Mouse (Mus musculus) hindbrain, embryonic 15.5 days (tissue): ENCODE results near the gene Zmynd8. TPM values are rescaled to one million over a fixed set of nuclear protein-coding genes. Genes with fewer than 3 reads are reported as not detected.

Source experiments
- ATAC-seq: fragments of 200-750 bp; cut with Nextera tagmentation; 2 replicates; pipeline ENCODE4 v1.8.0; 2017; ENCODE audit warnings: low read depth, moderate number of reproducible peaks, moderate TSS enrichment; ENCODE audit not compliant: low FRiP score
- H3K27ac ChIP-seq: fragments of 300-500 bp; sonication (generic); replicated peaks from 2 replicates; pipeline ENCODE4 v1.5.1; 2015; ENCODE audit warnings: mild to moderate bottlenecking, inconsistent platforms
- H3K27me3 ChIP-seq: fragments of 300-500 bp; sonication (generic); 2 replicates; pipeline ENCODE4 v1.6.1; 2015; ENCODE audit warnings: control low read depth, inconsistent platforms
- H3K36me3 ChIP-seq: fragments of 300-500 bp; sonication (generic); 2 replicates; pipeline ENCODE4 v1.6.1; 2015; ENCODE audit warnings: control low read depth, inconsistent platforms
- H3K4me1 ChIP-seq: fragments of 300-500 bp; sonication (generic); replicated peaks from 2 replicates; pipeline ENCODE4 v1.6.1; 2015; ENCODE audit warnings: control low read depth, inconsistent platforms
- H3K4me2 ChIP-seq: fragments of 300-500 bp; sonication (generic); 2 replicates; pipeline ENCODE4 v1.6.1; 2015; ENCODE audit warnings: moderate library complexity, mild to moderate bottlenecking, inconsistent platforms
- H3K4me3 ChIP-seq: fragments of 300-500 bp; sonication (generic); 2 replicates; pipeline ENCODE4 v1.5.1; 2015; ENCODE audit warnings: mild to moderate bottlenecking, inconsistent platforms
- H3K9ac ChIP-seq: fragments of 300-500 bp; sonication (generic); 2 replicates; pipeline ENCODE4 v1.6.1; 2015; ENCODE audit warnings: inconsistent platforms
- H3K9me3 ChIP-seq: fragments of 300-500 bp; sonication (generic); 2 replicates; pipeline ENCODE4 v1.6.1; 2016; ENCODE audit warnings: control low read depth, inconsistent platforms
- WGBS: fragments of 180-500 bp; shearing (Covaris S2); methylation state at CpG from one replicate; pipeline ENCODE4 v1.1.7; 2015; 5-methylcytosine and 5-hydroxymethylcytosine counted together
- polyA plus RNA-seq: library from polyadenylated mRNA; unstranded; fragments of >200 nt; fragmentation: Nextera tagmentation; extraction: Ambion mirVana; gene quantifications from 2 replicates; pipeline ENCODE4 v1.2.1, GENCODE M21; 2015

Zmynd8 gene
- polyA plus RNA-seq, 1 experiment from 2014 or later = 71.8 TPM

DNA sequence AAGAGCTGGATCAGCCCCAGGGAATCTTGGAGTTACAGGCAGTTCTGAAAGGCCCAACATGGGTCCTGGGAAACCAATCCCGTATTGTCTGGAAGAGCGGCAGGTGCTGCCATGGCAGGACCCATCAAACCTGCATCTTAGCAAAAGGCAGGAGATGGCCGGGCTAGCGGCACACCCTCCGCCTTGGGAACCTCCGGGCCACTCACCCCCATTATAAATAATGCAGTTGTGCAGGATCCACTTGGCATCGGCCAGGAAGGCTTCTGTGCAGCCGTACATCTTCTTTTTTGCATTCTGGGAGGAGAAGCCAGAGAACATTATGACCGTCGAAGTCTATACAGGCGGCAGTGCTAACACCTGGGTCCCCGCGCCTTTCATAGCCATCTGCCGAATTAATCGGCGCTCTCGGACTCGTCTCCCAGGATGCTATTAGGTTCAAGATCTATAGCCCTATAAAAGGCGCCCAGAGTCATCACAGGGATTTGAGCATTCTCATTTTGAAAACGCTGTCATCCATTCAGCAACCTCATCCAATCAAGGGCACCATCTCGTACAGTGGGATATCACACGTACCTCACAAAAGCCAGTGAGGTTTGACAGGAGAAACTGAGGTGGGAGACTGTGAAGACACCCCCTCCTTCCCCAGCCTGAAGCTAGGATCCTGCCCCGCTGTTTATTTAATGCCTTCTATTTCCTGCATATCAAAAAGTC, 60.1 kb downstream of the Zmynd8 start:
- Histone ChIP-seq H3K27ac (peak overlapping the region; percentile 62), H3K4me2 (no peak overlapping the region), H3K9me3 (no peaks in the 10 kb centered on the region), H3K9ac (no peak overlapping the region), H3K36me3 (peaks cover 52% of the 10 kb centered on the region), H3K4me1 (peaks cover 21% of the 10 kb centered on the region), H3K27me3 (no peaks in the 10 kb centered on the region), H3K4me3 (no peak overlapping the region)
- WGBS = 46% methylated on average over 23 of the region's 23 CpGs
- ATAC-seq = no peak

DNA sequence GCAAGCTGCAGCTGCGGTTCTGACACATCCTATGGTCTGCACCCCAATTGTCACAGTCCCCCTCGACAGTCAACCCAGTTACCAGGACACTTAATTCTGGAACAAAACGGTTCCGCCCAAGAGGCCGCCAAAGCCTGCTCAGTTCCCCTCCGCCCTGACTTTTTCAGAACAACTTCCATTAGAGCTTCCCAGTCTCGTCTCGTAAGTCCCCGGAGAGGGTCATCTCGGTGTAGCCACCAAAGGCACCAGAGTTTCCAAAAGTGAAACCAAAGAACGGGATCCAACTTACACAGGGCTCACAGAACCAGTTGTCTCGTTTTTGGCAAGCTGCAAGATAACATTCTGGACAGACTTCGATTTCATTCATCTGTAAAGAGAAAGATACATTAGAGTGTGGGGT, 64.2 kb downstream of the Zmynd8 start:
- H3K4me2 ChIP-seq = no peak overlapping the region
- WGBS = 91% methylated on average over 13 of the region's 13 CpGs
- no peak overlapping the region for H3K9ac ChIP-seq
- H3K36me3 ChIP-seq = peaks cover 36% of the 10 kb centered on the region
- no peaks in the 10 kb centered on the region for H3K27me3 ChIP-seq
- no peak overlapping the region for H3K4me3 ChIP-seq
- peaks cover 20% of the 10 kb centered on the region for H3K4me1 ChIP-seq
- ATAC-seq = no peak
- no peaks in the 10 kb centered on the region for H3K9me3 ChIP-seq
- H3K27ac ChIP-seq = no peak overlapping the region

DNA sequence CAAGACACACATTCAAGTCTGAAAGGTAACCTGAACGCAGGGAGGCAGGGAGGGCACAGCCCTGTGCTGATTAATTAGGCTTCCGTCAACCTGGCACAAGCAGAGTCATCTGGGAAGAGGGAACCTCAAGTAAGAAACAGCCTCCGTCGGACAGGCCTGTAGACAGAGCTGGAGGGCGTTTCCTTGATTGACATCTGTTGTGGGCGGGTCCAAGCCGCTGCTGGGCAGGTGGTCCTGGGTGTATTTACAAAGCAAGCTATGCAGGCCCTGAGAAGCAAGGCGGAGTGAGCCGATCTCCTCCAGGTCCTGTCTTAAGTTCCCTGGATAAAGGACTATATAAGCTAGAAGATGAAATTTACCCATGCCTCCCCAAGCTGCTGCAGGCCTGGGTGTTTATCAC, 65.3 kb downstream of the Zmynd8 start:
- Histone ChIP-seq H3K27me3 (no peaks in the 10 kb centered on the region), H3K4me1 (peaks cover 8% of the 10 kb centered on the region), H3K9me3 (no peaks in the 10 kb centered on the region), H3K27ac (0 out of 2 replicates have a peak overlapping the region, but pooled peaks have one; percentile 6), H3K9ac (no peak overlapping the region), H3K4me2 (no peak overlapping the region), H3K4me3 (no peak overlapping the region), H3K36me3 (peaks cover 41% of the 10 kb centered on the region)
- WGBS = 65% methylated on average over 9 of the region's 9 CpGs
- ATAC-seq = no peak

DNA sequence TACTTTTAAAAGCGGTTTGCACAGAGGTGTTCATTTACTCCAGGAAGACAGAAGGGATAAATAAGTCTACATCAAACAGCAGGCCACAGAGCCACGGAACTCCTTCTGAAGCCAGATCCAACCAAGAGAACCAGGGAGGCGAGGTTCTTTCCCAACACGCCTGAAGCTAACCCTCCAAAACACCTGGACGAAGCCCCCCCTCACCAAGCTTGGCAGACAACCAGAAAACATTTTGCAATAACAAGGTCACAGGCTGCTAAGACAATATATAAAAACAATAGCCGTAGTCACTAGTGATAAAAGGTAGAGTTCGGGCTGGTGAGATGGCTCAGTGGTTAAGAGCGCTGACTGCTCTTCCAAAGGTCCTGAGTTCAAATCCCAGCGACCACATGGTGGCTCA, 66.1 kb downstream of the Zmynd8 start:
- Histone ChIP-seq H3K27me3 (no peaks in the 10 kb centered on the region), H3K9ac (no peak overlapping the region), H3K27ac (no peak overlapping the region), H3K4me2 (no peak overlapping the region), H3K4me1 (0 out of 2 replicates have a peak, but pooled peaks cover 4% of the 10 kb centered on the region), H3K4me3 (no peak overlapping the region), H3K9me3 (no peaks in the 10 kb centered on the region), H3K36me3 (peaks cover 47% of the 10 kb centered on the region)
- WGBS = 88% methylated on average over 9 of the region's 9 CpGs
- no peak for ATAC-seq

DNA sequence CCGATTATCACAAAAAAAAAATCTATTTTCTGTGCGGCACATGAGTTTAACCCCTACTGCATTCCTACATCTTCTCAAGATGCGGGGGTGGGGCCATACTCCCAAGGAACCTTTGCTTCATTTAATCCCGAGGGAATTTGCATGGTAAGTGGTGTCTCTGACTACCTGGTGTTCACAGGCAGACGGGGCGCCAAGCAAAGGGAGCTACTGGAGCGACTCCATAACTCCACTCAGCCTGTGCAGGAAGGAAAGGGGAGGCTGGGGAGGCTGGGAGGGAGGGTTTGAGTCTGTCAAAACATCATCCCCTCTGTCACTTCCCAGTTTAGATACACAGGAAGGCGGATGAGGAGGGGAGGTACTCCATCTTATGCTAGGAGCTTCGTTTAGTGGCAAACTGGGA, 66.5 kb downstream of the Zmynd8 start:
- no peaks in the 10 kb centered on the region for H3K27me3 ChIP-seq
- H3K27ac ChIP-seq = no peak overlapping the region; the same call in 1 of the 2 replicates
- H3K9me3 ChIP-seq = no peaks in the 10 kb centered on the region
- H3K9ac ChIP-seq = no peak overlapping the region
- 0 out of 2 replicates have a peak, but pooled peaks cover 4% of the 10 kb centered on the region for H3K4me1 ChIP-seq
- ATAC-seq = no peak
- peaks cover 48% of the 10 kb centered on the region for H3K36me3 ChIP-seq
- no peak overlapping the region for H3K4me2 ChIP-seq
- 64% methylated on average over 9 of the region's 9 CpGs for WGBS
- H3K4me3 ChIP-seq = no peak overlapping the region

DNA sequence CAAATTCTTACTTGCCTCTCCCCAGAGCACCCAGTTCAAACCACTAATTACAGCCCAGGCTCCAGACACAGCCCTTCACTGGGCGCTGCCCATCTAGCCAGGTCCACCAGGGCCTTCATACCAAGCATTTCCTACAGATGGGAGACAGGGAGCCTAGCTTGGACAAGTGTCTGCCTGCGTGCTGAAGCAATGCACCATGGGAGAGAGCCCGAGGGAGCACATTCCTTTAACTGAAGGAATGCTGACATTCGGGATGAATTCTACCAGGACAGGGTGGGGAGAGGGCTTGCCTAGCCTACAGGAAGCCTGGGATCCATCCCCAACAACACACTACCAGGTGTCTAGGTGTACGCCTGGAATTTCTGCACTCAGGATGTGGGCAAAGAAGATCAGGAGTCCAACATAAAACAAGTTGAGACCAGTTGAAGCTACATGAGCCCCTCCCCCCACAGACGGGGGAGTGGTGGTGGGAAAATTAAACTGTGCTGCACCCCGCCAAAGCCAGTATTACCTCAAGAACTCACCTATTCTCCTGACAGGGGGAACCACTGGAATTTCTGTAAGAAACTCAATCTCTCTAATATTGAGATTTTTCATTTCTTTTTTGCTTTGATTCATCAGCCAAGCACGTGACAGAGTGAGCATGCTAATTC, 67.1 kb downstream of the Zmynd8 start:
- H3K4me3 ChIP-seq = no peak overlapping the region
- H3K9ac ChIP-seq = no peak overlapping the region
- 0 out of 2 replicates have a peak, but pooled peaks cover 4% of the 10 kb centered on the region for H3K4me1 ChIP-seq
- H3K4me2 ChIP-seq = no peak overlapping the region
- 76% methylated on average over 8 of the region's 8 CpGs for WGBS
- H3K27me3 ChIP-seq = no peaks in the 10 kb centered on the region
- no peak for ATAC-seq
- H3K36me3 ChIP-seq = peaks cover 50% of the 10 kb centered on the region
- peak overlapping the region; percentile 7; the same call in 1 of the 2 replicates for H3K27ac ChIP-seq
- no peaks in the 10 kb centered on the region for H3K9me3 ChIP-seq

DNA sequence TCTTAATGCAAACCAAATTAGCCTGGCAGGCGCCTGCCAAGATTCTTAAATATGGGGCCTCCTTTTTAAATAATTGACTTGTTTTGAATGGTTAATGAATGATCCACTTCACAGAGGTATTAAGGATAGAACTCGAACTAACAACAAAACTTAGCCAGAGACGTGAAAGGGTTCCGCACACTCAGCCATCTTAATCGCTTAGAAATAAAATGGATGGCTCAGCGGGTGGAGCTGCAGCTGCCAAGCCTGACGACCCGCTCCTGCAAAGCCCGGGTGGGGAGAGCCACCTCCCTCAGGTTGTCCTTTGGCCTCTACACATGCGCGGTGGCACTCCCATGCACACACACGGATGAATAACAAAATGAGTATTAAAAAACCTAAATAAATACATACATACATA, 70.0 kb downstream of the Zmynd8 start:
- Histone ChIP-seq H3K27me3 (no peaks in the 10 kb centered on the region), H3K36me3 (peaks cover 39% of the 10 kb centered on the region), H3K9me3 (no peaks in the 10 kb centered on the region), H3K27ac (no peak overlapping the region), H3K9ac (no peak overlapping the region), H3K4me2 (no peak overlapping the region), H3K4me1 (peaks cover 15% of the 10 kb centered on the region), H3K4me3 (no peak overlapping the region)
- 61% methylated on average over 12 of the region's 12 CpGs for WGBS
- ATAC-seq = no peak

DNA sequence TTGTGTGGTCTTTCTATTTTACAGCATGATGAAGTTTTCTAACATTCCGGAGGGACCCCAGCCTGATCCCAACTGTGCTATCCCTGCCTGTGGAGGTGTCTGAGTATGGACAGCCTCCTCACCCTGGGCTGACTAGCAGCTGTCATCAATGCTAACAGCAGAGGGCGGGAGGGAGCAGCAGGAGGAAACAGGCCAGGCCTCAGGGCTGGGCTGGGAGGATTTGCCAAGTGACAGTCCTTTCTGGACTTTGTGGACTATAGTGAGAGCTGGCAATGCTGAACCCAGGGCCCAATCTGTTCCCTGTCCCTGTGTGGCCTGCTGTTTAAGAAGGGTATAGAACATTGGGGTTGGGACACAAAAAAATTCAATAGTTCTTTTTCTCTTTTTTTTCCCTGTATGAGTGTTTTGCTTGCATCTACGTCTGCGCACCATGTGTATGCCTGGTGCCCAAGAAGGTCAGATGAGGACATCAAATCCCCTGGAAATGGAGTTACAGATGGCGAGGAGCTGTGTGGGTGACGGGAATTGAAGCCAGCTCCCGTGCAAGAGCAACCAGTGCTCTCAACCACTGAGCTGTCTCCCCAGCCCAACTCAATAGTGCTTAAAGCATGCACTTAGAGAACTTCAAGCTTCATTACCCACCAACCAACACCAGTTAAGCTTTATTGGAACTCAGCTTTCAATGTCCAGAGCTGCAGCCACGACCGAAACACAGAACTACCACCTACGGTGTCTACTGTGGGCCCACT, 72.7 kb downstream of the Zmynd8 start:
- Histone ChIP-seq H3K4me1 (peaks cover 11% of the 10 kb centered on the region), H3K27me3 (no peaks in the 10 kb centered on the region), H3K9ac (no peak overlapping the region), H3K4me3 (no peak overlapping the region), H3K9me3 (no peaks in the 10 kb centered on the region), H3K4me2 (no peak overlapping the region), H3K36me3 (peaks cover 34% of the 10 kb centered on the region), H3K27ac (peak overlapping the region; percentile 2; the same call in 1 of the 2 replicates)
- ATAC-seq = peak; percentile 17; the same call in 1 of the 2 replicates
- 56% methylated on average over 10 of the region's 10 CpGs for WGBS

DNA sequence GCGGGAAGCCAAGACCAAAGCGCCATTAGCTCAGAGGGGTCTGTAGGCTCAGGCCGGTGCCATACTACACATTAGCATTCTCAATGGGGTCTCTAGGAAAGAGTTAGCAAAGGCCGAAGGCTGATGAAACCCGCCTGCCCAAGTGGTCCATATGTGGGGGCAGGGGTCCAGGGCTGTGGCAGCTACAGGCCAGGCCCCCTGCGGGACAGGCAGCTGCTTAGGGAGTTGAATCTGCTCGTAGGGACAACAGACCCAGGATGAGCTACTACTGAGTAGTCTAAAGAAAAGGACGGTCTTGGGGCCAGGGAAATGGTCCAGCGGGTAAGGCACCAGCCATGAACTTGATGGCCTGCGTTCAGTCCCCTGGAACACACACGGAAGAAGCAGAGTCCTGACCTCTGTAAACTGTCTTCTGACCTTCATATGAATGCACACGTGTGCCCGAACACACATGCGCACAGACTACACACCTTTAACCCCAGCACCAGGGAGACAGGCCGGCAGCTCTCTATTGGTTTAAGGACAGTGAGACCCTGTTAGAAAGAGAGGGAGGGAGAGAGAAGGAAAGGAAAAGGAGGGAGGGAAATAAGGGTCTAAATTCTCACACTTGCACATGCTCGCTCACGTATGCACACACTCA, 73.4 kb downstream of the Zmynd8 start:
- peaks cover 11% of the 10 kb centered on the region for H3K4me1 ChIP-seq
- peaks cover 34% of the 10 kb centered on the region for H3K36me3 ChIP-seq
- no peak overlapping the region for H3K4me2 ChIP-seq
- H3K9ac ChIP-seq = no peak overlapping the region
- H3K9me3 ChIP-seq = no peaks in the 10 kb centered on the region
- H3K27me3 ChIP-seq = no peaks in the 10 kb centered on the region
- 0 out of 2 replicates have a peak overlapping the region, but pooled peaks have one; percentile 2 for H3K27ac ChIP-seq
- no peak for ATAC-seq
- WGBS = 83% methylated on average over 17 of the region's 17 CpGs
- H3K4me3 ChIP-seq = no peak overlapping the region

DNA sequence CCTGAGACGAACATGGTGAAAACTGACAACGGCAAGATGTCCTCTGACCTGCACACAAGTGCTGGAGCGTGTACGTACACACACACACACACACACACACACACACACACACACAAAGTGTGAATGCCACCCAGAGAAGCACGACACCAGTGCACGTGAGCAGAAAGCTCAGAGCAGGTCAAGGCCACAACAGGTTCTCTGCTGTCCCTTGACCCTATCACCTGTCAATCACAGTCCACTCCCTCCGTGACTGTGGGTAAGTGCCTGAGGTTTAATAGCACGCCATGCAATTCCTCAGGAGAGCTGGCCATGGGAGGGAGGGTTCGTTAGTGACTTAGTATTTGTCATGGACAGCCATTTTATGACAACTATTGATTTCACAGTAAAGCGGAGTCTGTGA, 74.0 kb downstream of the Zmynd8 start:
- WGBS = 79% methylated on average over 10 of the region's 10 CpGs
- peaks cover 11% of the 10 kb centered on the region for H3K4me1 ChIP-seq
- no peak for ATAC-seq
- no peak overlapping the region for H3K9ac ChIP-seq
- no peak overlapping the region for H3K4me2 ChIP-seq
- no peaks in the 10 kb centered on the region for H3K9me3 ChIP-seq
- peaks cover 34% of the 10 kb centered on the region for H3K36me3 ChIP-seq
- no peaks in the 10 kb centered on the region for H3K27me3 ChIP-seq
- no peak overlapping the region for H3K4me3 ChIP-seq
- no peak overlapping the region for H3K27ac ChIP-seq

DNA sequence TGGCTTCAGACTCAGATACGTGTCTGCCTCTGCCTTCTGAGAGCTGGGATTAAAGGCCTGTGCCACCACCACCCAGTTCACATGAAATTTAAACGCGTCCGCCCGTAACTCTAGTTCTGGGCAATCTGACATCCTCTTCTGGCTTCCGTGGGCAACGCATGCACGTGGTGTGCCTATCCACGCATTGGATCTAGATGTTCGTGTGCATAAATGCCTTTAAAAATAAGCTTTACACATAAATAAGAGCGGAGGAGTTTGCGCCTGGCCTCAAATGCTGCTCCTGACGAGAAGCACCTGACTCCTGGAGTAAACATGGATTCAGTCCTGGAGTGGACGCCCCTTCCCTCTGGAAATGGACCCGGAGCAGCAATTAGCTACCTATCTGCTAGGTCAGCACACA, 76.3 kb downstream of the Zmynd8 start:
- Histone ChIP-seq H3K9me3 (no peaks in the 10 kb centered on the region), H3K4me3 (no peak overlapping the region), H3K27ac (no peak overlapping the region), H3K4me1 (peaks cover 13% of the 10 kb centered on the region), H3K4me2 (no peak overlapping the region), H3K36me3 (peaks cover 24% of the 10 kb centered on the region), H3K27me3 (no peaks in the 10 kb centered on the region), H3K9ac (no peak overlapping the region)
- no peak for ATAC-seq
- 94% methylated on average over 15 of the region's 15 CpGs for WGBS
